Mouse (Mus musculus) layer of hippocampus, postnatal 25 days (tissue): ENCODE results near the gene Slc17a7. TPM values are rescaled to one million over a fixed set of nuclear protein-coding genes. Genes with fewer than 3 reads are reported as not detected.
A peak's percentile ranks its signal among the peaks of the same experiment; 100 is the strongest.

Experiments used
- DNase-seq, 2 experiments: peaks; one replicate each; pipeline ENCODE4 v3.0.0; 2022; ENCODE audit warnings: mixed read lengths in 2 of 2, low spot score in 1 of 2; ENCODE audit errors: extremely low spot score in 1 of 2
- total RNA-seq, 2 experiments: library from RNA; stranded (reverse); gene quantifications; 2 replicates each; pipeline ENCODE4 v1.2.3; 2021

The Slc17a7 gene
- total RNA-seq, 2 experiments from 2014 or later = 1,494 to 1,551 TPM

GRCm38 (mm10) chr7:45195341-45196175, 31.8 kb downstream of the Slc17a7 start:
- no peak for DNase-seq

- DNase-seq = no peak
Measured at GRCm38 (mm10) chr7:45196176-45196535, 32.4 kb downstream of the Slc17a7 start.

GRCm38 (mm10) chr7:45196994-45197393, 33.2 kb downstream of the Slc17a7 start:
- no peak for DNase-seq

GRCm38 (mm10) chr7:45198435-45198834, 34.7 kb downstream of the Slc17a7 start:
- peak; percentile 41 to 52 for DNase-seq

GRCm38 (mm10) chr7:45198961-45199360, 35.2 kb downstream of the Slc17a7 start:
- no peak for DNase-seq

DNA sequence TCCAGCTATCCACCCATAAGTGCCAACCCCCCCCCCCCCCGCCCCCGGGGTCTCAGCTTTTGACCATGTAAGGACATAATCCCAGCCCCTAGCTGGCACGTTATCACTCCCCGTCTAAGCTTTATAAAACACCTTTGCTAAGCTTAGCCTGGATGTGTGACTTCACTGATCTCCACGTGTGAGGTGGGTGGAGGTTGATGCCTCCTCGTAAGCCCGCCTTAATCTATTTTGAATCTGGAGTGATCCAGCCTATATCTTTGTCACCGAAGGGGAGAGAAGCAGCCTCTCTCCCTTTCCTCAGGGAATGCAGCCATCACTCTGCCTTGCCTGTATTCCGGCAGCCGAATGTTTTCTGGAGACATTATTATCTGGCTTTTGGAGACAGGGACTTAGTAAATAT, 38.9 kb downstream of the Slc17a7 start:
- DNase-seq = no peak

DNA sequence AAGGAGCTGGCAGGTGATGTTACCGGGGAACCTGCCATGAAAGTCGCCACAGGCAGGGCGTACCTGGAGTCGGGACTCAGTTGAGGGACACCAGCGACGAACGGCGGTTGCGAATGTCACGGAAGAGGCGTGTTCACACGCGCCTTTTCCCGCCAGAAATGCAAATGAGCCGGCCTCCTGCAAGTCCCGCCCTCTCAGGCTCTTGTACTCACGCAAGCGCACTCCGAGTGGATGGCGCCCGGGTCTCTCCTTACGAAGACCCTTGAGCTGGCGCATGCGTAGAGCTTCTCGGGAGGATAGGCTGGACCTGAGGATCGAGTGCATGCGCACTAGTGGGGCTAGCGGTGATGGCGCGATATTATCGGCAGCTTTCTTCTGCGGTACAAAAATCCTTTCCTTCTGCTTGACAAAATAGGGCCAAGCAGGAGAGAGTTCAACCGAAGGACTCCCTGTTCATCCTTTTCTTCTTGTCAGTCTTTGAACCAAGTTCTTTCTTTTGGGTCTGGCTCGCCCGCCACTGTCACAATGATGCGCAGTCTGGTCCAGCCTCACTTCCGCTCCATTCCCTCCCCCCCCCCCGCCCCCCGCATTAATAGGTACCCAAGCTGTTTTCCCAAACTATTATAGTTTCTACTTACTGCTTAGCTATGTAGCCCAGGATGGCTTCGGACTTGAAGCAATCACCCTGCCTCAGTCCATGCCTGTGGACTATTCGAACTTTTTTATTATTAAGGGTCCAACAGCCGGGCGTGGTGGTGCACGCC, 40.8 kb downstream of the Slc17a7 start, which contains the start of gene Ccdc155:
TSS of gene Ccdc155 (minus strand) at position 513 of the 764 bp plus-strand sequence.
- DNase-seq = peak; percentile 73 to 79

- DNase-seq = no peak
Measured at GRCm38 (mm10) chr7:45208260-45208659, 44.5 kb downstream of the Slc17a7 start.

GRCm38 (mm10) chr7:45211070-45211469, 47.3 kb downstream of the Slc17a7 start:
- DNase-seq = no peak

GRCm38 (mm10) chr7:45211851-45212251, 48.1 kb downstream of the Slc17a7 start, which contains the start of gene Dkkl1:
Dkkl1 (minus strand) TSS chr7:45212147.
- DNase-seq = no peak

DNA sequence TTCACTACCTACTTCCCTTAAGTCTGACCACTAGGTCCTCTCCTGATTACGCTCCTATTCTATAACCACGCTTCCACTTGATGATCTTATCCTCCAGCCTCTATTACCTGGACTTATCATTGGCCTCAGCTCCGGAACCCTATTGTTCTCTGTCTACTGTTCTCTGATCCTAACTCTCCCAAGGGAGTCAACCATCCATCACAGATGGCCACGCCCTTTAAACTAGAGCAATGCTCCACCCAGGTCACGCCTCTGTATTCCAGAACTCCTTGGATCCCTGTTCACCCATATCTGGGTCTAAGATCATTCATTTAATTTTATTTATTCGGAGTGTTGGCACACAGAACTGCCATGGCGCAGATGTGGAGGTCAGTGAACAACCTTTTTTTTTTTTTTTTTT, 48.6 kb downstream of the Slc17a7 start:
- DNase-seq = no peak

DNA sequence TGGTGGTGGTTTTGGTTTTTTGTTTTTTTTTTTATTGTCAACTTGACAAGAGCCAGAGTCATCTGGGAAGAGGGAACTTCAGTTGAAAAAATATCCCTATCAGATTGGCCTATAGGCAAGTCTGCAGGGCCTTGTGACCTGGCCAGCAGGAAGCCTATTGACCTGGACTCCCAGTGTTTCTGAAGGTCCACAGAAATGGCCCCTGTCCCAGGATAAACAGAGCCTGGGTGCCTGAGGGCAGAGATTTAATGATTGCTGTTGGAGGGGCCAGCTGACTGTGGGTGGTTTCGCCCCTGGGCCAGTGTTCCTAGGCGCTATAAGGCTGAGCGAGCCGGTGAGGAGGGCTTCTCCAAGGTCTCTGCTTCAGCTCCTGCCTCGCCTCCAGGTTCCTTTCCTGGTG, 50.0 kb downstream of the Slc17a7 start:
- no peak for DNase-seq

- DNase-seq = no peak
Measured at GRCm38 (mm10) chr7:45215673-45216441, 52.1 kb downstream of the Slc17a7 start, which contains the start of gene Tead2. Tead2 (plus strand) TSS chr7:45215753.

DNA sequence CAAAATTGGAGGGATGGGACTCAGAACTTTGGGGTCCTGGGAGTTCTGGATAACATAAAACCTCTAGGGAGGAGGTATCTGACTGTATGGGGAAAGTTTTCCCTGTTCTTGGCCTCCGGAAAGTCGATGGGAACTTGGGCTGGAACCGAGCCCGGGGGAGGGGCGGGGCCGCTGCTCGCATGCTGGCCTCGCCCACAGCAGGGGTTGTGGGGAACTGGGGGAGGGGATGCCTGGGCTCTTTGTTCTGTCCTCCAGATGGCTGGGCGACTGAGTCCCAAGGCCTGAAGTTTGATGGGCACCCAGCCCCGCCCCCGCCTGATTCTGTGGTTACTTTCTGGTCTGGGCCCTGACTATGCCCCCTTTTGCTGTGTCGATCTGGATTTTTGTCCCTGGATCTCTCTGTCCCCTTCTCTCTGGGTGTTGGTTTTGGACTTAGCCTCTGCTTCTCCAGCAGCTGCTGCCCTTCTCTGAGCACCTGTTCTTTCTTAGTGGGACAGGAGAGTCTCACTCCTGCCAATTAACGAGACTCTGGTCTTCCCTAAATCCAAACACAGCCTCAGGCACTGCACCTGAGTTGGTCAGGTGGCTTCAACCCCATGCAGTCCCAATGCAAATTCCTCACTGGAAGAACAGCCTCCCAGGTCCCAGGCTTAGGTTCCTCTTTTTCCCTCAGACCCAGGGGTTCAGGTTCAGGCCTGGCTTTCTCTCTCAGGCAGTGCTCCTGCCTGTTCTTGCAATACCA, 52.9 kb downstream of the Slc17a7 start:
- DNase-seq = no peak

GRCm38 (mm10) chr7:45221680-45222079, 57.9 kb downstream of the Slc17a7 start:
- no peak for DNase-seq

- DNase-seq = no peak
Measured at GRCm38 (mm10) chr7:45224826-45225225, 61.1 kb downstream of the Slc17a7 start.
